Mouse (Mus musculus) Patski (cell line): ENCODE data around the gene Smad3. TPM values are rescaled to one million over a fixed set of nuclear protein-coding genes. Genes with fewer than 3 reads are reported as not detected.

Experiments used
- ATAC-seq: fragments of 100-300 bp; one replicate; pipeline ENCODE4 v1.8.0; 2021
- CTCF ChIA-PET: fragments of 350-600 bp; sonication (Branson Sonifier 250); formaldehyde crosslinking; loops from one replicate; lab custom pipeline; 2022; ENCODE audit warnings: inconsistent platforms; lab: Charles Lee
- POLR2A ChIA-PET: fragments of 350-600 bp; sonication (Branson Sonifier 250); formaldehyde crosslinking; loops from one replicate; lab custom pipeline; 2022; ENCODE audit warnings: antibody characterized with exemption, inconsistent platforms; lab: Charles Lee
- DNase-seq: peaks from one replicate; pipeline ENCODE4 v3.0.0-alpha.2; 2011; ENCODE audit warnings: low read depth, low spot score
- H3K27me3 ChIP-seq: fragments of 371-371 bp; one replicate; pipeline ENCODE4 v1.5.1; 2021
- CTCF ChIP-seq: fragments of 100-300 bp; IDR thresholded peaks from one replicate; pipeline ENCODE4 v1.5.1; 2021
- in situ Hi-C: fragments of 300-500 bp; cut with MboI; formaldehyde crosslinking; loops from 3 replicates; pipeline ENCODE4 v1.11.1; 2018; ENCODE audit warnings: low pct_unique_long_range_greater_than_20kb, mixed read lengths
- polyA plus RNA-seq: library from polyadenylated mRNA; unstranded; gene quantifications from one replicate; pipeline ENCODE4 v1.2.3, GENCODE M21; 2021

Gene Smad3
- polyA plus RNA-seq, 1 experiment from 2014 or later = 107 TPM

- ChIA-PET CTCF (interaction anchor here (1.2 to 3.3 kb wide), 3 partner anchors 27 to 81 kb away, joined by 3 to 9 read pairs (median 5); no protein-coding TSS in a partner anchor), POLR2A (interaction anchor here (0.6 to 2.4 kb wide), 15 partner anchors 10 to 103 kb away, joined by 3 to 18 read pairs (median 4); no protein-coding TSS in a partner anchor)
- H3K27me3 ChIP-seq = no peaks in the 10 kb centered on the region
- ATAC-seq = no peak
- TF ChIP-seq CTCF = no peak
- DNase-seq = no peak
- in situ Hi-C loops = loop anchor here (5.0 kb wide), 2 partner anchors 34 to 86 kb away; no protein-coding TSS in a partner anchor
Measured at GRCm38 (mm10) chr9:63755671-63756543, 1.9 kb downstream of the Smad3 start.

DNA sequence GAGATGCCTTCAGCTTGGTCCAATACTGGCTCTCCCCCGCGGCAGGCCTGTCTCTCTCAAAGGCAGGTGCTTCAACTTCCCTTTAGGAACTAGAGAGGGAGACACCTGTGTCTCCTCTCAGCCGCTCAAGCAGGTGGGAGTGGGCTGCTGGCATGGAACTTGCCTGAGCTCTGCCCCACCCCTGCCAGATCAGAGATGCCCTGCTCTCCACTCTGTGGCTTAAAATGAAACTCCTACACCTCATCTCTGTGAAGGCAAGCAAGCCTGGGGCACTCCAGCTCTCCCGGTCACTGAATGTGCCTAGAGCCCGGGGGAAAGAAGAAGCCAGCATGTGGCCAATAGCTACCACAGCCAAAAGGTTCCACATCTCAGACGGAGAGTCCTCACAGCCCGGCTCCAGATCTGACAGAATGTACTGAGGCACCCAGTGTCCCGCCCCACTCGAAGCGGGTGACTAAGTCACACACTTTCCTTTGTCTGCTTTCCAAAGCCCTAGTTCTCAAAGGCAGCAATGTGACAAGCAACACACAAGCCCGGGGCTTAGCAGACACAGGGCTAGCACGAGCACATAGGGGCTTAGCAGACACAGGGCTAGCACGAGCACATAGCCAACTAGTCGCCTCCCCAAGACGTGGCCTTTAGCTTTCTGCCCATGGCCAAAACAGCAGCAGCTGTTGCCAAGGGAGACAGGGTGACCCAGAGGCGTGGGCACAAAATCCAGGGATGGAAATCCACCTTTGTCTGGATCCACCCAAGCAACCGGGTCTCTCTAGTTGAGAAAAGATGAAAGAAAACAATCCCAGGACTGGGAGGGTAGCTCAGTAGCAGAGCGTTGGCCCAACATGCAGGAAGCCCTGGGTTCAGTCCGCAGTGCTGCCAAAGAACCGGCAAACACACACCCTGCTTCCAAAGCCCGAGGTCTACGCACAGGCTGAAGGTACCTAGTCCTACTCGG is 3.0 kb downstream of the Smad3 start:
- no peaks in the 10 kb centered on the region for H3K27me3 ChIP-seq
- DNase-seq (no peak), ATAC-seq (no peak)
- in situ Hi-C loops = loop anchor here (5.0 kb wide), 2 partner anchors 33 to 87 kb away; no protein-coding TSS in a partner anchor
- ChIA-PET CTCF (interaction anchor here (1.2 to 1.4 kb wide), 2 partner anchors 26 to 32 kb away, joined by 3 read pairs; no protein-coding TSS in a partner anchor), POLR2A (interaction anchor here (0.8 to 2.4 kb wide), 8 partner anchors 9 to 87 kb away, joined by 3 to 8 read pairs (median 4); no protein-coding TSS in a partner anchor)
- no peak for TF ChIP-seq CTCF

DNA sequence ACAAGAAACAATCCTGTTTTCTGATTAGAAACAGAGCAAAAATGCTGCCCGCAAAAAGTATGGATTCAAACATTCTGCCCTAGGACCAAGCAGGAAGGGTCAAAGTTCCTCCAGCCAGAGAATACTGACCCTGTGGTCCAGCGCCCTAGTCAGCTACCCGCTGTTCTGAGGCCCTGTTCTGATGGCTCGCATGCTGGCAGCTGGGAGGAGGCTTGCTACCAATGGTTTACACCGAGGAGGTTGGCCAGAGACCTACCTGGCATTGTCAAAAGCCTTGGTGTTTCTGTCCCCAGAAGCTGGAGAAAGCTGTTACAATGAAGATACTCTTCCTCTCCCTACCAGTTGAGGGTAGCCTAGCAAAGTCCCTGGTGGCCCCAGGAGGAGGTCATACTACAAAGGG is 3.8 kb downstream of the Smad3 start:
- no peaks in the 10 kb centered on the region for H3K27me3 ChIP-seq
- in situ Hi-C loops = no loop called here
- ATAC-seq (no peak), DNase-seq (no peak)
- no peak for TF ChIP-seq CTCF
- ChIA-PET POLR2A (interaction anchor here (1.4 kb wide), 1 partner anchor 33 kb away, joined by 4 read pairs; no protein-coding TSS in a partner anchor), CTCF (interaction anchor here (1.4 kb wide), 1 partner anchor 31 kb away, joined by 3 read pairs; no protein-coding TSS in a partner anchor)

DNA sequence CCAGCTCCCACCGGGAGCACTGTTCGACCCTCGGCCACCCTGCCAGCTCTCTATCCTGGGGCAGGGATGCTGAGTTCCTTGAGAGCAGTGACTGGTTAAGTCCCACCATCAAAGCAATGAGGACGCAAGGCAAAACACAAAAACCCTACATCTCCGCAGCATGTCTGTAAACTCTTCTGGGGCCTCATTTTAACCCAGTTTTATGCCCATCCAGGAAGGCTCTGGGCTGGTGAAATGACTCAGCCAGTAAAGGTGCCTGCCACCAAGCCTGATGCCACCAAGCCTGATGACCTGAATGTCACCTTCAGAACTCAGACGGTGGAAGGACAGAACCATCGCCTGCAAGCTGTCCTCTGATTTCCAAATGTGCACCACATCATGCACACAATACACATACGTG is 4.4 kb downstream of the Smad3 start:
- ChIA-PET CTCF (no interaction called here), POLR2A (interaction anchor here (0.6 kb wide), 1 partner anchor 184 kb away, joined by 3 read pairs; no protein-coding TSS in a partner anchor)
- in situ Hi-C loops = no loop called here
- ATAC-seq (no peak), DNase-seq (no peak)
- no peaks in the 10 kb centered on the region for H3K27me3 ChIP-seq
- TF ChIP-seq CTCF = no peak

GRCm38 (mm10) chr9:63752576-63752975 is 5.2 kb downstream of the Smad3 start:
- ATAC-seq (no peak), DNase-seq (no peak)
- no peaks in the 10 kb centered on the region for H3K27me3 ChIP-seq
- no peak for TF ChIP-seq CTCF
- in situ Hi-C loops = no loop called here
- POLR2A ChIA-PET = interaction anchor here (1.4 kb wide), 1 partner anchor 31 kb away, joined by 3 read pairs; no protein-coding TSS in a partner anchor
- CTCF ChIA-PET = no interaction called here

GRCm38 (mm10) chr9:63751325-63751724 is 6.5 kb downstream of the Smad3 start:
- in situ Hi-C loops = no loop called here
- ChIA-PET CTCF (interaction anchor here (0.9 kb wide), 1 partner anchor 32 kb away, joined by 3 read pairs; no protein-coding TSS in a partner anchor), POLR2A (interaction anchor here (1.4 kb wide), 1 partner anchor 30 kb away, joined by 3 read pairs; no protein-coding TSS in a partner anchor)
- DNase-seq (no peak), ATAC-seq (no peak)
- TF ChIP-seq CTCF = no peak
- no peaks in the 10 kb centered on the region for H3K27me3 ChIP-seq

DNA sequence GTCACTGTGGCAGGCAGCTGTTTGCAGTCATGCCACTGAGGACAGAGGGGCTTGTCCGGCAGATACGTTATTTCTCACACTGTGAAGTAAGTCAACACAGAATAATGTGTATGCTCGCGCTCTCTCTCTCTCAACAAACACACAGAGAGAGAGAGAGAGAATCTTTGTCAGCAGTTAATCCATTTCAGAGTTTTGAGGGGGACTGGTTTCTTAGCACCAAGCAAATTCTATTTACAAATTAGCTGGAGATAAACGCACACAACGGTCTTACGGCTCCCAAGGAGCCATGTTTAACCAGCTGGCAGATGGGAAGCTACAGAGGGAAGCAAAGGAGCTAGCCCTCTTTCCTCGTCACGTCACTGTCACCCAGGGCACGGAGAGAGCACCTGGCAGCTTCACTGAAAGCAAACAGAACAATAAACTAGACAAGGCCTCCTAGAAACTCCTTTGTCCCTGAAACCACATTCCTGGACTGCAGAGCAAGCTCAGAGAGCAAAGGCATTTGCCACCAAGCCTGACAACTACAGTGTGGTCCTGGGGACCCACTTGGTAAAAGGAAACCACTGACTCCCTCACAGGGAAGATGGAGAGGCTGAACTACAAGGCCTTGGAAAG is 7.3 kb downstream of the Smad3 start:
- ChIA-PET POLR2A (interaction anchor here (1.1 kb wide), 1 partner anchor 28 kb away, joined by 3 read pairs; no protein-coding TSS in a partner anchor), CTCF (no interaction called here)
- ATAC-seq = no peak
- in situ Hi-C loops = no loop called here
- no peak for TF ChIP-seq CTCF
- no peak for DNase-seq
- no peaks in the 10 kb centered on the region for H3K27me3 ChIP-seq

GRCm38 (mm10) chr9:63749296-63749915 is 8.4 kb downstream of the Smad3 start:
- CTCF ChIA-PET = no interaction called here
- in situ Hi-C loops = loop anchor here (5.0 kb wide), 1 partner anchor 82 kb away; no protein-coding TSS in a partner anchor

More at GRCm38 (mm10) chr9:63749296-63749915, 8.4 kb downstream of the Smad3 start:
- TF ChIP-seq CTCF = no peak
- POLR2A ChIA-PET = interaction anchor here (0.6 to 1.1 kb wide), 2 partner anchors 27 to 145 kb away, joined by 3 read pairs; no protein-coding TSS in a partner anchor
- no peak for ATAC-seq
- no peaks in the 10 kb centered on the region for H3K27me3 ChIP-seq
- no peak for DNase-seq
